In the genomic region with DNA sequence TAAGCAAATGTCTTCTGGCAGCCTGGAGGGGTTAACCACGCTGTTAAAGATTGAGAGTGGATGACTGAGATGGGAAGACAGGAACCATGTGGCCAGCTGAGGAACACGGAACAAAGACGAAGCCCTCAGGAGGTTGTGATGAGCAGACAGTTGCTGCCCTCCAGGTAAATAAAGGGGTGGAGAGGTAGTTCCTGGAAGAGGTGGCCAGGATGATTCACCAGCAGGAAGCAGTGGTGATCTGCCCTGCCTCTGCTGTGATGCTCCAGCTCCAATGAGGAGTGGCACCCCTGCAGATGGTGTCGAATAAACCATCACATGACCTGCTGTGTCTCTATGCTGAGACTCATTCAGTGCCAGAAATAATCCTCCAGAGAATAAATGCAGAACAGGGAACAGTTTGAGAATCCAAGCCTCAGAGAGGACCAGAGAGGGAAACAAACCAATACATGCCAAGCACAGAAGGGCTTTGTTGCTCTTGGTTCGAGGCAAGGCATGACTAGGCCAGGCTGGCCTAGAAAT, we compare ENCODE assay signal across 27 mouse cellular contexts.
DNase-seq lines count a peak whose midpoint lies in the region; TF ChIP-seq lines count a peak whose summit lies in the region.
"Had no signal": no experiment of that assay in that cellular context is flagged by ENCODE, and none has a peak within 500 bp of the region (broad histone marks: within the 10 kb centered on the region; RNA-seq: fewer than 3 reads in every experiment).

No protein-coding gene starts in this region.

- H3K9ac ChIP-seq in ES-Bruce4 (ENCODE audit: low read depth, poor library complexity, severe bottlenecking), result no peak overlapping the region
- H3K9ac ChIP-seq: forebrain, embryonic 13.5 days; heart, embryonic 15.5 days; hindbrain, embryonic 14.5 days; kidney, embryonic 15.5 days; limb, embryonic 13.5 days; liver, embryonic 12.5 days; liver, postnatal 0 days; stomach, embryonic 15.5 days had no signal

- no peaks in the 10 kb centered on the region for H3K9me3 ChIP-seq in ES-Bruce4 (replicated peaks; ENCODE audit: control insufficient read depth, insufficient read depth, low read length, poor library complexity, severe bottlenecking)
- H3K9me3 ChIP-seq: forebrain, embryonic 13.5 days; heart, embryonic 10.5 days; heart, embryonic 15.5 days; kidney, embryonic 15.5 days; limb, embryonic 13.5 days; liver, embryonic 12.5 days; stomach, embryonic 15.5 days had no signal

- 58% methylated on average over 5 of the region's 5 CpGs for WGBS in spleen, adult 2 months

- TF ChIP-seq CTCF in spleen, adult 2 months (IDR thresholded peaks at IDR 0.05; ENCODE audit: extremely low read depth, insufficient read depth, insufficient read length, insufficient replicate concordance), result no peak
- TF ChIP-seq CTCF in ES-Bruce4 (IDR thresholded peaks at IDR 0.05; ENCODE audit: low read depth, low read length), result no peak

- no peaks in the 10 kb centered on the region for H3K27me3 ChIP-seq in spleen, adult 2 months (ENCODE audit: control insufficient read depth, insufficient read depth, low read length)
- H3K27me3 ChIP-seq in ES-Bruce4 (ENCODE audit: control insufficient read depth, insufficient read depth, low read length, poor library complexity, severe bottlenecking), result no peaks in the 10 kb centered on the region
- H3K27me3 ChIP-seq: forebrain, embryonic 13.5 days; heart, embryonic 15.5 days; kidney, embryonic 15.5 days; limb, embryonic 13.5 days; liver, embryonic 12.5 days; stomach, embryonic 15.5 days had no signal

- no peak overlapping the region for H3K4me3 ChIP-seq in spleen, adult 2 months (ENCODE audit: extremely low read depth, insufficient read depth, insufficient read length)
- H3K4me3 ChIP-seq in ES-Bruce4 (ENCODE audit: low read depth, low read length), result no peak overlapping the region
- H3K4me3 ChIP-seq: forebrain, embryonic 13.5 days; heart, embryonic 10.5 days; heart, embryonic 15.5 days; kidney, embryonic 15.5 days; limb, embryonic 13.5 days; liver, embryonic 12.5 days; stomach, embryonic 15.5 days had no signal

- H3K36me3 ChIP-seq in spleen, adult 2 months (ENCODE audit: control insufficient read depth, insufficient read depth, low read length), result no peaks in the 10 kb centered on the region
- H3K36me3 ChIP-seq in ES-Bruce4 (ENCODE audit: control insufficient read depth, insufficient read depth, low read length, poor library complexity, severe bottlenecking), result no peaks in the 10 kb centered on the region
- H3K36me3 ChIP-seq: heart, embryonic 10.5 days; heart, embryonic 15.5 days; kidney, embryonic 15.5 days; limb, embryonic 13.5 days; liver, embryonic 12.5 days; stomach, embryonic 15.5 days had no signal

- H3K27ac ChIP-seq in spleen, adult 2 months (ENCODE audit: insufficient read depth, low read length), result peak overlapping the region; percentile 28; the same call in 1 of the 2 replicates
- H3K27ac ChIP-seq in ES-Bruce4 (ENCODE audit: insufficient read depth, low read length), result no peak overlapping the region
- H3K27ac ChIP-seq: forebrain, embryonic 13.5 days; heart, embryonic 10.5 days; heart, embryonic 15.5 days; hindbrain, embryonic 14.5 days; kidney, embryonic 15.5 days; limb, embryonic 13.5 days; liver, embryonic 12.5 days; stomach, embryonic 15.5 days had no signal

- H3K4me1 ChIP-seq in spleen, adult 2 months (ENCODE audit: control insufficient read depth, insufficient read depth, insufficient read length), result peaks cover 15% of the 10 kb centered on the region; the same call in 1 of the 2 replicates
- H3K4me1 ChIP-seq in ES-Bruce4 (ENCODE audit: control insufficient read depth, insufficient read depth, low read length), result peaks cover 4% of the 10 kb centered on the region
- H3K4me1 ChIP-seq: forebrain, embryonic 13.5 days had no signal

- 0 out of 2 replicates have a peak, but pooled peaks have one; percentile 53 for TF ChIP-seq EP300 in ES-Bruce4 (IDR thresholded peaks at IDR 0.05; ENCODE audit: insufficient read depth, low read depth, low read length)

- no peak for TF ChIP-seq POLR2A in spleen, adult 2 months (IDR thresholded peaks at IDR 0.05; ENCODE audit: low read depth, low read length)
- no peak for TF ChIP-seq POLR2A in ES-Bruce4 (IDR thresholded peaks at IDR 0.05; ENCODE audit: insufficient read depth, low read length)

- no peak for DNase-seq in spleen, adult 2 months (ENCODE audit: low read depth in 1 of 2, low spot score in 2 of 2)
- no peak for DNase-seq in spleen, adult 12 weeks (ENCODE audit: low spot score)
- DNase-seq in induced T-regulatory cell, adult 2 months (ENCODE audit: low read depth), result peak; percentile 78
- DNase-seq in adipocyte (ENCODE audit: low spot score), result no peak
- DNase-seq in layer of hippocampus, adult 9-10 months (ENCODE audit: low spot score), result no peak
- DNase-seq in c-Kit-positive CD71-positive TER-119-positive erythroid progenitor cells, embryonic 14.5 days (ENCODE audit: low spot score), result no peak
- DNase-seq: adrenal gland, postnatal 10 days; cerebellum, adult 18-20 months; cerebellum, postnatal 10 days; gastrocnemius, postnatal 25 days; heart, adult 11 months; heart, postnatal 36 days; kidney, adult 18-20 months; kidney, postnatal 25 days; liver, postnatal 0 days; lung, postnatal 36 days; right cerebral cortex, adult 18-20 months; thymus, postnatal 14 days had no signal
